Mouse (Mus musculus): ENCODE results near the gene Erh. TPM values are rescaled to one million over a fixed set of nuclear protein-coding genes. Genes with fewer than 3 reads are reported as not detected.

The Erh gene
- 10 to 100 TPM; 57.2 to 68.1 TPM for total RNA-seq (2021)
- long read RNA-seq, experiment 1, transcript Erh-202 (5 exons, 506 nt), result minor isoform, 23 of 257 reads
- long read RNA-seq, experiment 1, transcript Erh-201 (4 exons, 1,293 nt), result major isoform, 225 of 257 reads
- long read RNA-seq, experiment 1, partial matches to known transcripts, result 1 of 257 reads
- long read RNA-seq, experiment 1, other reads (novel, unspliced or antisense), result 8 of 257 reads
- long read RNA-seq, experiment 2, transcript Erh-201 (4 exons, 1,293 nt), result major isoform, 156 of 167 reads
- long read RNA-seq, experiment 2, transcript Erh-202 (5 exons, 506 nt), result minor isoform, 6 of 167 reads
- long read RNA-seq, experiment 2, partial matches to known transcripts, result 1 of 167 reads
- long read RNA-seq, experiment 2, other reads (novel, unspliced or antisense), result 4 of 167 reads

- DNase-seq, result peak; percentile 94
Observed at GRCm38 (mm10) chr12:80643693-80644505, at the start of gene Erh, which contains the start of gene Slc39a9. Gene Erh, minus strand, starts transcription at chr12:80644341. Gene Slc39a9, plus strand, starts transcription at chr12:80643883.

GRCm38 (mm10) chr12:80693700-80694099 is 49.6 kb upstream of the Erh start:
- DNase-seq, result no peak

GRCm38 (mm10) chr12:80692269-80692972 is 48.3 kb upstream of the Erh start, which contains the start of gene Plekhd1:
Gene Plekhd1, plus strand, starts transcription at chr12:80692591.
- DNase-seq, result peak; percentile 35

- peak; percentile 6 for DNase-seq
Observed at GRCm38 (mm10) chr12:80691671-80692091, 47.5 kb upstream of the Erh start.

GRCm38 (mm10) chr12:80689696-80690095 is 45.6 kb upstream of the Erh start:
- DNase-seq, result no peak

GRCm38 (mm10) chr12:80687788-80688211 is 43.7 kb upstream of the Erh start:
- peak; percentile 59 for DNase-seq

GRCm38 (mm10) chr12:80684316-80684715 is 40.2 kb upstream of the Erh start:
- DNase-seq, result no peak

GRCm38 (mm10) chr12:80683554-80683953 is 39.4 kb upstream of the Erh start:
- DNase-seq, result no peak

- DNase-seq, result peak; percentile 27
Observed at GRCm38 (mm10) chr12:80681340-80681739, 37.2 kb upstream of the Erh start.

- peak; percentile 73 for DNase-seq
Observed at GRCm38 (mm10) chr12:80673170-80673569, 29.0 kb upstream of the Erh start.

- DNase-seq, result no peak
Observed at GRCm38 (mm10) chr12:80668391-80668790, 24.2 kb upstream of the Erh start.

GRCm38 (mm10) chr12:80663935-80664334 is 19.8 kb upstream of the Erh start:
- no peak for DNase-seq

GRCm38 (mm10) chr12:80662322-80662721 is 18.2 kb upstream of the Erh start:
- no peak for DNase-seq

- no peak for DNase-seq
Observed at GRCm38 (mm10) chr12:80658661-80659060, 14.5 kb upstream of the Erh start.

GRCm38 (mm10) chr12:80654659-80655025 is 10.5 kb upstream of the Erh start:
- peak; percentile 47 for DNase-seq

- DNase-seq, result peak; percentile 54
Observed at GRCm38 (mm10) chr12:80653951-80654658, 10.0 kb upstream of the Erh start.

GRCm38 (mm10) chr12:80646377-80646776 is 2.2 kb upstream of the Erh start:
- no peak for DNase-seq

- DNase-seq, result no peak
Observed at GRCm38 (mm10) chr12:80644506-80644868, 346 bp upstream of the Erh start.

GRCm38 (mm10) chr12:80642725-80643692 is 1.1 kb downstream of the Erh start:
- peak; percentile 74 for DNase-seq

- DNase-seq, result no peak
Observed at GRCm38 (mm10) chr12:80631790-80632189, 12.4 kb downstream of the Erh start.

GRCm38 (mm10) chr12:80620501-80620900 is 23.6 kb downstream of the Erh start:
- no peak for DNase-seq

Data from adrenal gland, postnatal 10 days (tissue).